Mouse (Mus musculus): ENCODE data around the gene Nrsn2. TPM values are rescaled to one million over a fixed set of nuclear protein-coding genes. Genes with fewer than 3 reads are reported as not detected.
A peak's percentile ranks its signal among the peaks of the same experiment; 100 is the strongest.
"Not testable (repeated sequence)": the region's sequence is repeated elsewhere in the genome, so short reads cannot be mapped to it uniquely, and the experiment has no call there.

The Nrsn2 gene
- polyA plus RNA-seq, 1 experiment, result not detected

DNA sequence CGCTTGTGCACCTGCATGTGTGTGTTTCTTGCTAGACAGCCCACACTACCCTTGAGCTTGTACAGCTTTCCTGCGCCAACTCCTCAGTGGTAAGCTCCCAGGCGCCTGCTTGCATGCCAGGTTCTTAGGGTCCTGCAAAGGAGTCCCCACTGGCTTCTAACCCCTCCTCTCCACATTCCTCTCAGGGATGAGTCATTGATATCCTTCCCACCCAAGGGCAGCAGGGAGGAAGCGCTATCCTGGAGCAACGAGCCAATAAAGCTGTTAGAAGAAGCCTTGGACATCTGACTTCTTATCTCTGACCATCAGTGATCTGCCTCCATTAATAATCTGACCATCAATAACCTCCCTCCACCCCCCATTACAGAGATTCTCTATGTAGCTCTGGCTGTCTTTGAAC, 8.5 kb downstream of the Nrsn2 start:
- no peak overlapping the region for H3K4me3 ChIP-seq (ENCODE audit: insufficient read depth, poor library complexity, severe bottlenecking)
- peaks cover 5% of the 10 kb centered on the region for H3K27me3 ChIP-seq (ENCODE audit: control insufficient read depth, insufficient read depth, insufficient read length)
- TF ChIP-seq MAX (IDR thresholded peaks at IDR 0.05) (no peak), CEBPB (IDR thresholded peaks at IDR 0.05; ENCODE audit: low read depth) (no peak), MYOD1 (IDR thresholded peaks at IDR 0.05; ENCODE audit: control insufficient read depth, insufficient read length, low read depth) (no peak), MYOG (IDR thresholded peaks at IDR 0.05; ENCODE audit: control insufficient read depth, extremely low read depth, insufficient read length) (no peak), USF1 (IDR thresholded peaks at IDR 0.05; ENCODE audit: low read depth) (no peak), CTCF (IDR thresholded peaks at IDR 0.05; ENCODE audit: control insufficient read depth, insufficient read depth, insufficient read length) (no peak), FOSL1 (IDR thresholded peaks at IDR 0.05; ENCODE audit: insufficient read depth, low read length, poor library complexity, severe bottlenecking) (no peak)
- no peak overlapping the region for H3ac ChIP-seq (ENCODE audit: control insufficient read depth, insufficient read length, low read depth)
- H3K79me3 ChIP-seq (ENCODE audit: low read depth), result no peaks in the 10 kb centered on the region
- no peaks in the 10 kb centered on the region for H3K36me3 ChIP-seq (ENCODE audit: control insufficient read depth, insufficient read depth)
- H3K79me2 ChIP-seq (ENCODE audit: control insufficient read depth, insufficient read depth), result no peaks in the 10 kb centered on the region

DNA sequence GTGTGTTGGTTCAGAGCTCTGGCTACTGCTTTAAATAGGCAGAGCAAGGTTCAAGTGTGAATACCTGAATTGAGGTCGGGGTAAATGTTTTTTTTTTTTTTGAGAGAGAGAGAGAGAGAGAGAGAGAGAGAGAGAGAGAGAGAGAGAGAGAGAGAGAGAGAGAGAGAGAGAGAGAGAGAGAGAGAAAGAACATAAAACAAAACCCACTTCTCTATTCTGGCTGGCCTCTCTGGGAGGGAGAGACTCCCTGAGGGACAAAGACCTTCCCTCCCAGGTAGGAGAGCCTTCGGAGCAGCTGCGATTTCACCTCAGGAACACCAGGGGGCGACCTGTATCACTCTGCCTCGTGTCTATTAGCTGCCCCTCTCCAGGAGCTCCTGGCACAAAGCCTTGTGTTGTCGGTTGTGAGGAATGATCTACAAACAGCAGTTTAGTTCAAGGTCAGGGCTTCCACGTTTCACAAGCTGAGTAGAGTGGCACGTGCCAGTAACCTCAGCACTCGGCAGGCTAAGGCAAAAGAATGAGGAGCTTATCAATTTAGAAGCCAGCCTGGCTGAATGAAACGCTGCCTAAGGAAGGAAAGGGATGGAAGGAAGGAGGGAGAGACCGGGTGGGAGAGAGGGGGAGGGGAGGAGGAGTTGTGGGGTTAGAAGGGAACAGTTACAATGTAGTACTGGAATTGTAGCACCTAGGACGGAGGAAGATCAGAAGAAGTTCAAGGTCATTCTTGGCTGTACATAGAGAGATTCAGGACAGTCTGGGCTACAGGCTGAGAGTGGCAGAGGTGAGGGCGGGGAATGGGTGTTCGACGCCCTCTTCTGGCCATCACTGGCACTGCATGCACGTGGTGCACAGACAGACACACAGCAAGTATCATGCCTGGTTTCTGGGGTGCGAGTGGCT, 12.9 kb downstream of the Nrsn2 start:
- Histone ChIP-seq H3ac (ENCODE audit: control insufficient read depth, insufficient read length, low read depth) (no peak overlapping the region), H3K79me2 (ENCODE audit: control insufficient read depth, insufficient read depth) (no peaks in the 10 kb centered on the region), H3K4me3 (ENCODE audit: insufficient read depth, poor library complexity, severe bottlenecking) (no peak overlapping the region), H3K79me3 (ENCODE audit: low read depth) (no peaks in the 10 kb centered on the region), H3K36me3 (ENCODE audit: control insufficient read depth, insufficient read depth) (no peaks in the 10 kb centered on the region), H3K27me3 (ENCODE audit: control insufficient read depth, insufficient read depth, insufficient read length) (no peaks in the 10 kb centered on the region)
- TF ChIP-seq MYOD1 (IDR thresholded peaks at IDR 0.05; ENCODE audit: control insufficient read depth, insufficient read length, low read depth), result no peak
- TF ChIP-seq MAX (IDR thresholded peaks at IDR 0.05), result peak; percentile 23
- peak; percentile 81 for TF ChIP-seq CTCF (IDR thresholded peaks at IDR 0.05; ENCODE audit: control insufficient read depth, insufficient read depth, insufficient read length)
- TF ChIP-seq MYOG (IDR thresholded peaks at IDR 0.05; ENCODE audit: control insufficient read depth, extremely low read depth, insufficient read length), result no peak

GRCm38 (mm10) chr2:152361193-152361592, 15.2 kb downstream of the Nrsn2 start:
- no peak for TF ChIP-seq MYOG (IDR thresholded peaks at IDR 0.05; ENCODE audit: control insufficient read depth, extremely low read depth, insufficient read length)
- Histone ChIP-seq H3K4me3 (ENCODE audit: insufficient read depth, poor library complexity, severe bottlenecking) (no peak overlapping the region), H3ac (ENCODE audit: control insufficient read depth, insufficient read length, low read depth) (no peak overlapping the region), H3K27me3 (ENCODE audit: control insufficient read depth, insufficient read depth, insufficient read length) (no peaks in the 10 kb centered on the region), H3K79me2 (ENCODE audit: control insufficient read depth, insufficient read depth) (no peaks in the 10 kb centered on the region), H3K36me3 (ENCODE audit: control insufficient read depth, insufficient read depth) (no peaks in the 10 kb centered on the region), H3K79me3 (ENCODE audit: low read depth) (no peaks in the 10 kb centered on the region)

GRCm38 (mm10) chr2:152360271-152360775, 16.1 kb downstream of the Nrsn2 start:
- no peak overlapping the region for H3K4me3 ChIP-seq (ENCODE audit: insufficient read depth, poor library complexity, severe bottlenecking)
- H3K79me3 ChIP-seq (ENCODE audit: low read depth), result no peaks in the 10 kb centered on the region
- no peak for TF ChIP-seq MYOD1 (IDR thresholded peaks at IDR 0.05; ENCODE audit: control insufficient read depth, insufficient read length, low read depth)
- TF ChIP-seq CTCF (IDR thresholded peaks at IDR 0.05; ENCODE audit: control insufficient read depth, insufficient read depth, insufficient read length), result no peak
- TF ChIP-seq MYOG (IDR thresholded peaks at IDR 0.05; ENCODE audit: control insufficient read depth, extremely low read depth, insufficient read length), result no peak
- no peak for TF ChIP-seq USF1 (IDR thresholded peaks at IDR 0.05; ENCODE audit: low read depth)
- no peak for TF ChIP-seq CEBPB (IDR thresholded peaks at IDR 0.05; ENCODE audit: low read depth)
- no peak for TF ChIP-seq FOSL1 (IDR thresholded peaks at IDR 0.05; ENCODE audit: insufficient read depth, low read length, poor library complexity, severe bottlenecking)
- no peak for TF ChIP-seq MAX (IDR thresholded peaks at IDR 0.05)
- H3K36me3 ChIP-seq (ENCODE audit: control insufficient read depth, insufficient read depth), result no peaks in the 10 kb centered on the region
- H3ac ChIP-seq (ENCODE audit: control insufficient read depth, insufficient read length, low read depth), result no peak overlapping the region
- H3K27me3 ChIP-seq (ENCODE audit: control insufficient read depth, insufficient read depth, insufficient read length), result no peaks in the 10 kb centered on the region
- H3K79me2 ChIP-seq (ENCODE audit: control insufficient read depth, insufficient read depth), result no peaks in the 10 kb centered on the region

GRCm38 (mm10) chr2:152359616-152360015, 16.8 kb downstream of the Nrsn2 start:
- H3K4me3 ChIP-seq (ENCODE audit: insufficient read depth, poor library complexity, severe bottlenecking), result no peak overlapping the region
- TF ChIP-seq CEBPB (IDR thresholded peaks at IDR 0.05; ENCODE audit: low read depth), result no peak
- TF ChIP-seq MYOG (IDR thresholded peaks at IDR 0.05; ENCODE audit: control insufficient read depth, extremely low read depth, insufficient read length), result no peak
- no peak for TF ChIP-seq USF1 (IDR thresholded peaks at IDR 0.05; ENCODE audit: low read depth)
- TF ChIP-seq MYOD1 (IDR thresholded peaks at IDR 0.05; ENCODE audit: control insufficient read depth, insufficient read length, low read depth), result no peak
- TF ChIP-seq CTCF (IDR thresholded peaks at IDR 0.05; ENCODE audit: control insufficient read depth, insufficient read depth, insufficient read length), result no peak
- no peak for TF ChIP-seq MAX (IDR thresholded peaks at IDR 0.05)
- no peak for TF ChIP-seq FOSL1 (IDR thresholded peaks at IDR 0.05; ENCODE audit: insufficient read depth, low read length, poor library complexity, severe bottlenecking)
- H3K27me3 ChIP-seq (ENCODE audit: control insufficient read depth, insufficient read depth, insufficient read length), result no peaks in the 10 kb centered on the region
- H3ac ChIP-seq (ENCODE audit: control insufficient read depth, insufficient read length, low read depth), result no peak overlapping the region
- no peaks in the 10 kb centered on the region for H3K79me3 ChIP-seq (ENCODE audit: low read depth)
- no peaks in the 10 kb centered on the region for H3K36me3 ChIP-seq (ENCODE audit: control insufficient read depth, insufficient read depth)
- no peaks in the 10 kb centered on the region for H3K79me2 ChIP-seq (ENCODE audit: control insufficient read depth, insufficient read depth)

GRCm38 (mm10) chr2:152358977-152359376, 17.5 kb downstream of the Nrsn2 start:
- H3K79me2 ChIP-seq (ENCODE audit: control insufficient read depth, insufficient read depth); H3K79me3 ChIP-seq (ENCODE audit: low read depth); H3K36me3 ChIP-seq (ENCODE audit: control insufficient read depth, insufficient read depth); H3ac ChIP-seq (ENCODE audit: control insufficient read depth, insufficient read length, low read depth); H3K27me3 ChIP-seq (ENCODE audit: control insufficient read depth, insufficient read depth, insufficient read length); H3K4me3 ChIP-seq (ENCODE audit: insufficient read depth, poor library complexity, severe bottlenecking): not testable (repeated sequence)

All from C2C12 (cell line).